Mouse (Mus musculus) neutrophil, adult 5-6 weeks (primary cell): ENCODE data around the gene Hfe. TPM values are rescaled to one million over a fixed set of nuclear protein-coding genes. Genes with fewer than 3 reads are reported as not detected.

ENCODE experiments used
- total RNA-seq: library from RNA; stranded (forward); fragments of 200-1000 nt; gene quantifications from 2 replicates; pipeline ENCODE4 v1.2.3, GENCODE M21; 2017

Hfe gene
- total RNA-seq, 1 experiment from 2014 or later = 4.8 TPM

Other genes with a start within 250 kb of the Hfe start
- gene Btn1a1, start 245.0 kb downstream of the Hfe start, total RNA-seq = not detected in 2 replicates
- gene Btn2a2, start 222.0 kb downstream of the Hfe start, total RNA-seq = 0.25 and 0.58 TPM in 2 replicates
- 161 and 193 TPM in 2 replicates for gene Hist1h4h, start 179.8 kb downstream of the Hfe start, total RNA-seq
- 3.5 and 5.0 TPM in 2 replicates for gene Hist1h2af, start 176.9 kb downstream of the Hfe start, total RNA-seq
- not detected in 2 replicates for gene Hist1h3g, start 175.4 kb downstream of the Hfe start, total RNA-seq
- gene Hist1h2bh, start 167.5 kb downstream of the Hfe start, total RNA-seq = 5.8 and 6.4 TPM in 2 replicates
- gene Hist1h3f, start 166.8 kb downstream of the Hfe start, total RNA-seq = 21.9 and 24.1 TPM in 2 replicates
- 15.2 and 27.6 TPM in 2 replicates for gene Hist1h4f, start 159.2 kb downstream of the Hfe start, total RNA-seq
- 28.5 and 28.7 TPM in 2 replicates for gene Hist1h1d, start 157.6 kb downstream of the Hfe start, total RNA-seq
- 50.8 and 54.4 TPM in 2 replicates for gene Hist1h3e, start 148.5 kb downstream of the Hfe start, total RNA-seq
- gene Hist1h2ae, start 139.6 kb downstream of the Hfe start, total RNA-seq = 13.6 and 18.3 TPM in 2 replicates
- 97.4 and 145 TPM in 2 replicates for gene Hist1h2bg, start 139.5 kb downstream of the Hfe start, total RNA-seq
- 32.7 and 52.5 TPM in 2 replicates for gene Hist1h2bf, start 136.7 kb downstream of the Hfe start, total RNA-seq
- 33.4 and 78.8 TPM in 2 replicates for gene Hist1h2ad, start 136.5 kb downstream of the Hfe start, total RNA-seq
- gene Hist1h3d, start 135.1 kb downstream of the Hfe start, total RNA-seq = 12.9 and 13.3 TPM in 2 replicates
- gene Hist1h4d, start 129.3 kb downstream of the Hfe start, total RNA-seq = 92.3 and 119 TPM in 2 replicates
- gene Hist1h2be, start 89.7 kb downstream of the Hfe start, total RNA-seq = 83.4 and 97.3 TPM in 2 replicates
- gene Hist1h1e, start 88.3 kb downstream of the Hfe start, total RNA-seq = 201 and 211 TPM in 2 replicates
- gene Hist1h2ac, start 26.9 kb downstream of the Hfe start, total RNA-seq = 18.7 and 20.1 TPM in 2 replicates
- gene Hist1h2bc, start 26.7 kb downstream of the Hfe start, total RNA-seq = 139 and 146 TPM in 2 replicates
- gene Hist1h1t, start 15.0 kb downstream of the Hfe start, total RNA-seq = 2.2 TPM in 1 of 2 replicates, not detected in the other
- 116 and 135 TPM in 2 replicates for gene Hist1h4c, start 12.4 kb downstream of the Hfe start, total RNA-seq
- gene Hist1h1c, start 28.0 kb upstream of the Hfe start, total RNA-seq = 712 and 764 TPM in 2 replicates
- 4.8 TPM in 1 of 2 replicates, not detected in the other for gene Hist1h3c, start 34.7 kb upstream of the Hfe start, total RNA-seq
- 77.7 and 104 TPM in 2 replicates for gene Hist1h2bb, start 35.9 kb upstream of the Hfe start, total RNA-seq
- gene Hist1h2ab, start 40.3 kb upstream of the Hfe start, total RNA-seq = 24.9 and 28.2 TPM in 2 replicates
- 1.2 TPM in 1 of 2 replicates, not detected in the other for gene Hist1h3b, start 41.4 kb upstream of the Hfe start, total RNA-seq
- gene Hist1h4b, start 46.2 kb upstream of the Hfe start, total RNA-seq = 9.3 and 36.7 TPM in 2 replicates
- gene Hist1h4a, start 50.4 kb upstream of the Hfe start, total RNA-seq = 30.0 and 55.5 TPM in 2 replicates
- 38.6 and 45.9 TPM in 2 replicates for gene Hist1h3a, start 51.5 kb upstream of the Hfe start, total RNA-seq
- 74.8 and 84.1 TPM in 2 replicates for gene Hist1h1a, start 52.8 kb upstream of the Hfe start, total RNA-seq
- gene Trim38, start 59.1 kb upstream of the Hfe start, total RNA-seq = not detected in 2 replicates
- gene Slc17a2, start 96.1 kb upstream of the Hfe start, total RNA-seq = not detected in 2 replicates
- gene Slc17a3, start 128.6 kb upstream of the Hfe start, total RNA-seq = not detected in 2 replicates
- gene Slc17a1, start 156.9 kb upstream of the Hfe start, total RNA-seq = not detected in 2 replicates
- gene Slc17a4, start 204.2 kb upstream of the Hfe start, total RNA-seq = not detected in 2 replicates
- gene Hist1h2ba, start 223.3 kb upstream of the Hfe start, total RNA-seq = not detected in 2 replicates
- not detected in 2 replicates for gene Hist1h2aa, start 223.6 kb upstream of the Hfe start, total RNA-seq